Mouse (Mus musculus) lung, embryonic 14.5 days (tissue): ENCODE measurements at regions not wholly inside any gene's neighbourhood (a gene's known extent, or its start where the extent isn't known, plus 50 kb on each side); places are given as distances from the start of the nearest gene placed in this dataset.
A peak's percentile ranks its signal among the peaks of the same experiment; 100 is the strongest.

Experiments
- ATAC-seq: fragments of 200-750 bp; cut with Nextera tagmentation; 2 replicates; pipeline ENCODE4 v1.8.0; 2017; ENCODE audit warnings: mild to moderate bottlenecking, moderate TSS enrichment, moderate library complexity; ENCODE audit not compliant: insufficient read depth
- DNase-seq: peaks from one replicate; pipeline ENCODE4 v3.0.0-alpha.2; 2015
- H3K27ac ChIP-seq: fragments of 300-500 bp; sonication (generic); 2 replicates; pipeline ENCODE4 v1.5.1; 2014; ENCODE audit warnings: low read depth, mild to moderate bottlenecking, moderate library complexity
- H3K27me3 ChIP-seq: fragments of 300-500 bp; sonication (generic); 2 replicates; pipeline ENCODE4 v1.6.1; 2014; ENCODE audit warnings: low read length, control low read depth; ENCODE audit not compliant: insufficient read depth
- H3K36me3 ChIP-seq: fragments of 300-500 bp; sonication (generic); 2 replicates; pipeline ENCODE4 v1.6.1; 2014; ENCODE audit warnings: control low read depth; ENCODE audit not compliant: insufficient read depth
- H3K4me1 ChIP-seq: fragments of 300-500 bp; sonication (generic); 2 replicates; pipeline ENCODE4 v1.6.1; 2014; ENCODE audit warnings: antibody characterized with exemption, control low read depth; ENCODE audit not compliant: insufficient read depth
- H3K4me2 ChIP-seq: fragments of 300-500 bp; sonication (generic); 2 replicates; pipeline ENCODE4 v1.6.1; 2014; ENCODE audit warnings: mild to moderate bottlenecking
- H3K4me3 ChIP-seq: fragments of 300-500 bp; sonication (generic); 2 replicates; pipeline ENCODE4 v1.5.1; 2014; ENCODE audit warnings: low read depth, low read length
- H3K9ac ChIP-seq: fragments of 300-500 bp; sonication (generic); 2 replicates; pipeline ENCODE4 v1.6.1; 2014
- H3K9me3 ChIP-seq: fragments of 300-500 bp; sonication (generic); 2 replicates; pipeline ENCODE4 v1.6.1; 2016; ENCODE audit warnings: low read depth, low read length, control low read depth
- CTCF ChIP-seq: IDR thresholded peaks from 2 replicates; pipeline ENCODE4 v1.5.1; 2016; ENCODE audit warnings: antibody characterized with exemption, low read depth
- WGBS: fragments of 180-500 bp; shearing (Covaris S2); extraction: QIAGEN DNeasy Blood & Tissue Kit; methylation state at CpG from one replicate; pipeline ENCODE4 v1.1.7; 2014; 5-methylcytosine and 5-hydroxymethylcytosine counted together

DNA sequence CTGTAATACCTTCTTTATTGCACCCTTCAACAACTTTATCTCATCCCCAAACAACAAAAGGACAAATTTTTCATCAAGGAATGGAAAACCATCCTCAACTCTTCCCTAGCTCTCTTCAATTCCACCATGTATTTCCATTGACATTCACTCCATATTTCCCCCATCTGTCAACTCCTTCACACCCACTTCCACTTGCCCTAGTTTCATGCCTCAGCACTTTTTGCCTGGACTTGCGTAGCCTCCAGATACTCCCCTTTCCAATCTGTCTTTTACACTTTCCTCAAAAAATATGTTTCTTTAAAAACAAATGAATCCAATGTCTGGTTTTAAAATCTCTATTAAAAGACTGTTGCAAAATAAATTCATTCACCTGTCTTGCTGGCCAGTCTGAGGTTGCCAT lies 577.7 kb upstream of the Rps6ka3 start:
- Histone ChIP-seq H3K4me2 (no peak overlapping the region), H3K9ac (no peak overlapping the region), H3K36me3 (no peaks in the 10 kb centered on the region), H3K4me1 (no peaks in the 10 kb centered on the region), H3K27ac (no peak overlapping the region), H3K27me3 (no peaks in the 10 kb centered on the region), H3K9me3 (no peaks in the 10 kb centered on the region), H3K4me3 (no peak overlapping the region)
- 75% methylated on average over 1 of the region's 1 CpGs for WGBS
- no peak for TF ChIP-seq CTCF
- DNase-seq (no peak), ATAC-seq (no peak)

DNA sequence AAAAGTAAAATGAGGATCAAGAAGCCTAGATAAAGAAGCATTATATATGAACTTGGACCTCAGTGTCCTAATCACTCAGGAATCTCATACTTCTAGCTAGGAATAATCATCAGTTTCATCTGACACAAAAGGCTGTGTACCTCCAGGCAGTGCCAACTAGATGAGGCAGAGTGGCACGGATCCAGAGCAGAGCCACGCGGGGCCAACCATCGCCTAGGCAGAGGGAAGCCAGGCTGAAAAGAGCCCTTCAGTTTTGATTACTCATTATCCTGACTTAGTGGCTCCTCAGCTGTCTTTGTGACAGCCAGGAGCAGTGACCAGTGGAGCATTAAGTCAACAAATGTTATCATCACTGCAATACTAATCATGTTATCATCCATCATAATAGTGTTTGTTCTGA lies 557.9 kb upstream of the Rps6ka3 start:
- no peak for ATAC-seq
- H3K27ac ChIP-seq = no peak overlapping the region
- no peaks in the 10 kb centered on the region for H3K36me3 ChIP-seq
- 74% methylated on average over 4 of the region's 4 CpGs for WGBS
- no peak for TF ChIP-seq CTCF
- H3K9me3 ChIP-seq = no peaks in the 10 kb centered on the region
- H3K4me3 ChIP-seq = no peak overlapping the region
- no peaks in the 10 kb centered on the region for H3K27me3 ChIP-seq
- H3K4me2 ChIP-seq = no peak overlapping the region
- H3K9ac ChIP-seq = no peak overlapping the region
- no peak for DNase-seq
- H3K4me1 ChIP-seq = no peaks in the 10 kb centered on the region

- no peak overlapping the region for H3K27ac ChIP-seq
- H3K9ac ChIP-seq = no peak overlapping the region
- H3K9me3 ChIP-seq = no peaks in the 10 kb centered on the region
- no peaks in the 10 kb centered on the region for H3K36me3 ChIP-seq
- no peak for TF ChIP-seq CTCF
- H3K4me1 ChIP-seq = no peaks in the 10 kb centered on the region
- ATAC-seq (no peak), DNase-seq (no peak)
- H3K4me2 ChIP-seq = no peak overlapping the region
- no peak overlapping the region for H3K4me3 ChIP-seq
- WGBS = 68% methylated on average over 4 of the region's 4 CpGs
- no peaks in the 10 kb centered on the region for H3K27me3 ChIP-seq
Observed at GRCm38 (mm10) chrX:158656188-158656587, 553.9 kb upstream of the Rps6ka3 start.

GRCm38 (mm10) chrX:158694191-158694590 lies 515.9 kb upstream of the Rps6ka3 start:
- H3K36me3 ChIP-seq = no peaks in the 10 kb centered on the region
- DNase-seq (no peak), ATAC-seq (no peak)
- H3K9me3 ChIP-seq = no peaks in the 10 kb centered on the region
- no peak for TF ChIP-seq CTCF
- H3K27me3 ChIP-seq = no peaks in the 10 kb centered on the region
- no peak overlapping the region for H3K9ac ChIP-seq
- H3K4me2 ChIP-seq = no peak overlapping the region
- 44% methylated on average over 1 of the region's 1 CpGs for WGBS
- H3K4me3 ChIP-seq = no peak overlapping the region
- H3K4me1 ChIP-seq = no peaks in the 10 kb centered on the region
- no peak overlapping the region for H3K27ac ChIP-seq

DNA sequence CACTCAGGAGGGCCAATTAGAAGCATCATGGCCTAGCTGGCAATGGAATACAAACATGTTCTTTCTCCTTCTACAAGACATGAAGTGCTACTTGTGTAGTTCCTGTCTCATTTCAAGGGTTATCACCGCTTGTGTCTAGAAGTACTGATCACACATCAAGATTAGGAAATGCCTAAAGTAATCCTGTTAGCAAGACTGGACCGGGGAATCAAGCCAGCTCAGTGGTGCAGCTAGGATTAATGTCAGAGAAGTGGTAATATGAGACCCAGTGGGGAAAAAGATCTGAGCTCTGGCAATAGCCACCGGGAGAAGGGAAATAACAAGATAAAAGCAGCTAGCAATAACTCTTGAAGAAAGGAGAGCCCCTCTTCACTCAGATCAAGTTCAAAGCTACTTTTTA lies 506.7 kb upstream of the Rps6ka3 start:
- ATAC-seq (peak; percentile 62; the same call in 1 of the 2 replicates), DNase-seq (peak; percentile 23)

DNA sequence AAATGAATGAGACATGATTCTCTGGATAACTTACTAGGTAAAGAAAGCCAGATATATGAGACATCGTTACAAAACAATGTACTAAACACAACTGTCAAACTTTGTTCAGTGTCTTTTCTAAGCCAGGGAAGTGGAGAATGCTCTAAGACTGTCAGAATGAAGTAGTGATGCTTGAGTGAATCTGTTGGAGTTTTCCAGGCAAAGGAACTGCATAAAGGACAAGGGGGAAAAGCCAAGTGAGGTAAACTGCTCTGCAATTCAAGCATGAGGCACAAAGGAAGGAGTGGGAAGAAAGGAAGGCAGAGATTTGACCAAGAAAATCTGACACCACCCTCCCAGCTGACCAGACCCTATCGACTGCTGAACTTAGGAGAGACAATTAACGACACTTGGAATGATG lies 500.3 kb upstream of the Rps6ka3 start:
- 69% methylated on average over 3 of the region's 3 CpGs for WGBS
- no peak for DNase-seq
- Histone ChIP-seq H3K4me2 (no peak overlapping the region), H3K27me3 (no peaks in the 10 kb centered on the region; the same call in 1 of the 2 replicates), H3K36me3 (no peaks in the 10 kb centered on the region), H3K4me1 (no peaks in the 10 kb centered on the region), H3K27ac (no peak overlapping the region), H3K4me3 (no peak overlapping the region), H3K9ac (no peak overlapping the region), H3K9me3 (no peaks in the 10 kb centered on the region)
- ATAC-seq = no peak
- TF ChIP-seq CTCF = no peak

More for the DNA sequence above, 506.7 kb upstream of the Rps6ka3 start:
- H3K36me3 ChIP-seq = no peaks in the 10 kb centered on the region
- H3K27me3 ChIP-seq = no peaks in the 10 kb centered on the region; the same call in 1 of the 2 replicates
- H3K4me1 ChIP-seq = no peaks in the 10 kb centered on the region
- H3K4me2 ChIP-seq = no peak overlapping the region
- WGBS = 30% methylated on average over 3 of the region's 3 CpGs
- TF ChIP-seq CTCF = no peak
- H3K9me3 ChIP-seq = no peaks in the 10 kb centered on the region
- no peak overlapping the region for H3K9ac ChIP-seq
- no peak overlapping the region for H3K27ac ChIP-seq
- H3K4me3 ChIP-seq = no peak overlapping the region

- H3K9me3 ChIP-seq = no peaks in the 10 kb centered on the region
- H3K27me3 ChIP-seq = no peaks in the 10 kb centered on the region
- H3K4me3 ChIP-seq = no peak overlapping the region
- H3K4me2 ChIP-seq = no peak overlapping the region
- no peak for ATAC-seq
- no peak overlapping the region for H3K9ac ChIP-seq
- H3K27ac ChIP-seq = no peak overlapping the region
- peak; percentile 15 for DNase-seq
- TF ChIP-seq CTCF = no peak
- no peaks in the 10 kb centered on the region for H3K4me1 ChIP-seq
- no peaks in the 10 kb centered on the region for H3K36me3 ChIP-seq
- WGBS = 67% methylated on average over 3 of the region's 3 CpGs
Observed at GRCm38 (mm10) chrX:158744738-158745137, 465.4 kb upstream of the Rps6ka3 start.
